Comparison of ENCODE assay signal across 16 mouse cellular contexts in the genomic region with DNA sequence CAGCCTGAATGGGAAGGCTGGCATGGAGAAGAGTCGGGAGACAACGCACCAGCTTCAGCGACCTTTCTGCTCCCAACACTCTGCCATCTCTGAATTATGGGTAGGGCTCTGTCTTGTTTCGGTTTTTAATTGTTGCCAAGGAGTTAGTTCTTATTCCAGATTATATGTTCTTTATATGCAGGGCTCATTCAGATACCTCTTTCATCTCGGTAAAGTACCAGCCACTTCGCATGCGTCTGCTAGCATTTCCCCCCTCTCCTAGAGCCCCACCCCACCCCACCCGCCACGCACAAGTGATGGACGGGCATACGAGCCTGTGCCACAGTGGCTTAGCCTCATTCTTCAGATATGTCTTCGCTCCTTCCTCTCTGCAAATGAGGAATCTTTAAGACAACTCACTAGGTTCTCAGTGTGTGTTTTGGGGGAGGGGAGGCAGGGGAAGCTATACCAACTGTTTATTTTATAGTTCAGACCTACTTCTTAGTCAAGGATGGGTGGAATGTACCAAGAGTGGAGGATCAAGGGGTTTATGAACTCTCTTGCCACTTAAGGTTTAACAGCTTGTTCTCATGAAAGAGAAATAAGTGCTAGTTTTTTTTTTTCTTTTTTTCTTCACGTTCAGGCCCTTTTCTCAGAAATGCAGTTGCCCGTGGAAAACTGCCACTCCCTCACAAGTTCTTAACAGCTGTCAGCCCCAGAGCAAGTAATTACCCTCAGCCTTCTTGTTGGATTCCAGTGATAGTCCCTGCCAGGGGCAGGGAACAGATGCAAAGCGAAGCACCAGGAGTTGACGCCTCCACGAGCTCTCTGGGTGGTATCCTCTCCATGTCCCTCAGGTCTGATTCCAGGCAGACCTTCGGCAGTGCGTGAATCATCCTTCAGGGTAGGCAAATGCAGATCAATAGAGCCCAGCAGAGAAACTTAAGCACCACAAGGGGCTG. TPM values are rescaled to one million over a fixed set of nuclear protein-coding genes. Genes with fewer than 3 reads are reported as not detected.
DNase-seq lines count a peak whose midpoint lies in the region; ATAC-seq and TF ChIP-seq lines count a peak whose summit lies in the region.
"Had no signal": no experiment of that assay in that cellular context is flagged by ENCODE, and none has a peak within 500 bp of the region (broad histone marks: within the 10 kb centered on the region; RNA-seq: fewer than 3 reads in every experiment).

No protein-coding gene starts in this region.

- H3K9me3 ChIP-seq in intestine, embryonic 14.5 days (ENCODE audit: control insufficient read depth, low read length): no peaks in the 10 kb centered on the region
- H3K9me3 ChIP-seq in intestine, postnatal 0 days (ENCODE audit: control insufficient read depth): no peaks in the 10 kb centered on the region
- no peaks in the 10 kb centered on the region for H3K9me3 ChIP-seq in stomach, embryonic 14.5 days (ENCODE audit: control insufficient read depth, low read depth, low read length)
- no peaks in the 10 kb centered on the region for H3K9me3 ChIP-seq in stomach, postnatal 0 days (ENCODE audit: control insufficient read depth, low read length)
- H3K9me3 ChIP-seq: neural tube, embryonic 15.5 days had no signal

- H3K4me2 ChIP-seq in intestine, embryonic 14.5 days (ENCODE audit: low read length): peak overlapping the region; percentile 14; the same call in 1 of the 2 replicates
- no peak overlapping the region for H3K4me2 ChIP-seq in intestine, postnatal 0 days (replicated peaks; ENCODE audit: low read depth)
- 0 out of 2 replicates have a peak overlapping the region, but pooled peaks have one; percentile 12 for H3K4me2 ChIP-seq in stomach, embryonic 14.5 days (replicated peaks; ENCODE audit: low read depth, low read length)
- H3K4me2 ChIP-seq in stomach, postnatal 0 days (replicated peaks; ENCODE audit: low read depth): no peak overlapping the region
- H3K4me2 ChIP-seq in myocyte (ENCODE audit: low read depth): peak overlapping the region; percentile 40
- H3K4me2 ChIP-seq: heart, embryonic 11.5 days; neural tube, embryonic 15.5 days had no signal

- 24% methylated on average over 19 of the region's 19 CpGs for WGBS in intestine, embryonic 14.5 days
- 35% methylated on average over 19 of the region's 19 CpGs for WGBS in intestine, postnatal 0 days
- WGBS in stomach, embryonic 14.5 days: 25% methylated on average over 19 of the region's 19 CpGs
- WGBS in stomach, postnatal 0 days: 28% methylated on average over 19 of the region's 19 CpGs

- no peak overlapping the region for H3K9ac ChIP-seq in intestine, embryonic 14.5 days (ENCODE audit: low read length)
- H3K9ac ChIP-seq in intestine, postnatal 0 days (ENCODE audit: low read depth, low read length): no peak overlapping the region
- H3K9ac ChIP-seq in stomach, embryonic 14.5 days (replicated peaks; ENCODE audit: low read depth, low read length): no peak overlapping the region
- H3K9ac ChIP-seq in stomach, postnatal 0 days (ENCODE audit: low read length): no peak overlapping the region
- H3K9ac ChIP-seq: neural tube, embryonic 15.5 days had no signal

- ATAC-seq in intestine, embryonic 14.5 days (replicated peaks; ENCODE audit: low FRiP score, low TSS enrichment, low read depth): no peak
- no peak for ATAC-seq in intestine, postnatal 0 days
- ATAC-seq in stomach, embryonic 14.5 days (ENCODE audit: insufficient number of reproducible peaks, insufficient read depth, low FRiP score, low read depth): no peak
- no peak for ATAC-seq in stomach, postnatal 0 days (ENCODE audit: low FRiP score, low TSS enrichment)
- ATAC-seq in common myeloid progenitor, adult 5-6 weeks (replicated peaks; ENCODE audit: low read depth, poor library complexity, severe bottlenecking): peak; percentile 45; the same call in 1 of the 2 replicates
- ATAC-seq in erythroblast, adult 5-6 weeks (replicated peaks; ENCODE audit: low FRiP score, poor library complexity, severe bottlenecking): no peak
- ATAC-seq: Patski had no signal

- TF ChIP-seq CTCF in intestine, postnatal 0 days (IDR thresholded peaks at IDR 0.05; ENCODE audit: low read depth): no peak
- no peak for TF ChIP-seq CTCF in stomach, postnatal 0 days (IDR thresholded peaks at IDR 0.05; ENCODE audit: low read depth)
- no peak for TF ChIP-seq CTCF in layer of hippocampus, adult 2 months (conservative IDR thresholded peaks at IDR 0.05)

- H3K27ac ChIP-seq in intestine, embryonic 14.5 days (ENCODE audit: low read depth): no peak overlapping the region
- H3K27ac ChIP-seq in intestine, postnatal 0 days (ENCODE audit: low read depth, low read length): no peak overlapping the region
- no peak overlapping the region for H3K27ac ChIP-seq in stomach, embryonic 14.5 days (ENCODE audit: low read length)
- no peak overlapping the region; the same call in 1 of the 2 replicates for H3K27ac ChIP-seq in stomach, postnatal 0 days (replicated peaks)
- H3K27ac ChIP-seq in layer of hippocampus, adult 2 months: no peak overlapping the region
- H3K27ac ChIP-seq: neural tube, embryonic 15.5 days had no signal

- H3ac ChIP-seq in myocyte (ENCODE audit: control insufficient read depth, insufficient read length): no peak overlapping the region

- no peak for TF ChIP-seq EP300 in stomach, postnatal 0 days (optimal IDR thresholded peaks at IDR 0.05)

- H3K4me3 ChIP-seq in intestine, embryonic 14.5 days (ENCODE audit: low read depth, low read length): no peak overlapping the region
- H3K4me3 ChIP-seq in intestine, postnatal 0 days (ENCODE audit: low read depth, low read length): no peak overlapping the region
- no peak overlapping the region for H3K4me3 ChIP-seq in stomach, embryonic 14.5 days (ENCODE audit: low read depth, low read length)
- H3K4me3 ChIP-seq in stomach, postnatal 0 days (ENCODE audit: low read depth, low read length): no peak overlapping the region
- no peak overlapping the region for H3K4me3 ChIP-seq in myocyte
- H3K4me3 ChIP-seq in layer of hippocampus, adult 2 months: no peak overlapping the region
- H3K4me3 ChIP-seq: neural tube, embryonic 15.5 days had no signal

- no peak for TF ChIP-seq POLR2A in myocyte (IDR thresholded peaks at IDR 0.05; ENCODE audit: insufficient read length, low read depth)

- no peaks in the 10 kb centered on the region for H3K36me3 ChIP-seq in intestine, embryonic 14.5 days (ENCODE audit: control insufficient read depth, insufficient read depth, low read length)
- no peaks in the 10 kb centered on the region for H3K36me3 ChIP-seq in intestine, postnatal 0 days (ENCODE audit: control insufficient read depth, insufficient read depth)
- no peaks in the 10 kb centered on the region for H3K36me3 ChIP-seq in stomach, embryonic 14.5 days (ENCODE audit: control insufficient read depth, insufficient read depth, low read length)
- H3K36me3 ChIP-seq in stomach, postnatal 0 days (ENCODE audit: control insufficient read depth, insufficient read depth, low read length): no peaks in the 10 kb centered on the region
- H3K36me3 ChIP-seq in myocyte (ENCODE audit: control insufficient read depth, insufficient read depth): no peaks in the 10 kb centered on the region
- H3K36me3 ChIP-seq: neural tube, embryonic 15.5 days had no signal

- H3K27me3 ChIP-seq in intestine, embryonic 14.5 days (replicated peaks; ENCODE audit: control insufficient read depth, insufficient read depth, low read length): no peaks in the 10 kb centered on the region
- H3K27me3 ChIP-seq in intestine, postnatal 0 days (replicated peaks; ENCODE audit: control insufficient read depth, insufficient read depth, low read length): no peaks in the 10 kb centered on the region
- H3K27me3 ChIP-seq in stomach, embryonic 14.5 days (ENCODE audit: control insufficient read depth, insufficient read depth, low read length): no peaks in the 10 kb centered on the region
- H3K27me3 ChIP-seq in stomach, postnatal 0 days (ENCODE audit: control insufficient read depth, insufficient read depth, low read length): no peaks in the 10 kb centered on the region
- H3K27me3 ChIP-seq in myocyte (ENCODE audit: control insufficient read depth, insufficient read depth, insufficient read length): no peaks in the 10 kb centered on the region
- H3K27me3 ChIP-seq: CH12.LX; neural tube, embryonic 15.5 days; Patski had no signal

- H3K79me2 ChIP-seq in myocyte (ENCODE audit: control insufficient read depth, insufficient read depth): no peaks in the 10 kb centered on the region

- no peak for DNase-seq in intestine, embryonic 14.5 days (ENCODE audit: low spot score)
- DNase-seq in stomach, postnatal 0 days (ENCODE audit: low spot score): no peak
- no peak for DNase-seq in layer of hippocampus, adult 2 months (ENCODE audit: low spot score in 2 of 2)
- DNase-seq: adrenal gland, adult 2 months; kidney, adult 9 months; lung, adult 18-20 months; thymus, adult 2 months had no signal

- peaks cover 14% of the 10 kb centered on the region for H3K4me1 ChIP-seq in intestine, embryonic 14.5 days (replicated peaks; ENCODE audit: control insufficient read depth, insufficient read depth, low read length)
- peaks cover 5% of the 10 kb centered on the region; the same call in 1 of the 2 replicates for H3K4me1 ChIP-seq in intestine, postnatal 0 days (replicated peaks; ENCODE audit: control insufficient read depth, insufficient read depth, low read length)
- peaks cover 3% of the 10 kb centered on the region; the same call in 1 of the 2 replicates for H3K4me1 ChIP-seq in stomach, embryonic 14.5 days (ENCODE audit: control insufficient read depth, insufficient read depth, low read length)
- peaks cover 3% of the 10 kb centered on the region; the same call in 1 of the 2 replicates for H3K4me1 ChIP-seq in stomach, postnatal 0 days (replicated peaks; ENCODE audit: control insufficient read depth, insufficient read depth)

TF ChIP-seq in myocyte, 11 proteins besides CTCF, POLR2A, EP300 and RAD21 (continues in another document):
- TF ChIP-seq TCF12 (IDR thresholded peaks at IDR 0.05; ENCODE audit: insufficient read depth, poor library complexity, severe bottlenecking) (peak; percentile 74), MAX (IDR thresholded peaks at IDR 0.05; ENCODE audit: low read depth) (no peak), MYOG (IDR thresholded peaks at IDR 0.05; ENCODE audit: control insufficient read depth in 1 of 3, insufficient read depth in 1 of 3, insufficient read length in 2 of 3, low read depth in 2 of 3) (peak; percentile 55 to 90 (median 55)), MYOD1 (IDR thresholded peaks at IDR 0.05; ENCODE audit: control insufficient read depth in 1 of 3, insufficient read length in 2 of 3, low read depth in 2 of 3) (peak in 2 of 3 experiments; percentile 74 to 77)

RNA-seq across cellular contexts. Expression of gene Itga6, which starts 13.4 kb away (rescaled TPM):
- polyA plus RNA-seq in intestine, embryonic 14.5 days (2014; fragmentation: Nextera tagmentation; extraction: Ambion mirVana): 56.2 and 62.1 TPM in 2 replicates
- polyA plus RNA-seq in intestine, postnatal 0 days (2015; fragmentation: Nextera tagmentation; extraction: Ambion mirVana): 32.1 and 36.9 TPM in 2 replicates
- 65.5 and 77.0 TPM in 2 replicates for polyA plus RNA-seq in stomach, embryonic 14.5 days (2014; fragmentation: Nextera tagmentation; extraction: Ambion mirVana)
- polyA plus RNA-seq in stomach, postnatal 0 days (2015; fragmentation: Nextera tagmentation; extraction: Ambion mirVana): 51.5 and 51.9 TPM in 2 replicates
- 66.4 and 70.6 TPM in 2 replicates for total RNA-seq in common myeloid progenitor, adult 5-6 weeks (2017)
- polyA plus RNA-seq in myocyte (2012; fragmentation: generic; extraction: Trizol): 50.4 TPM
- 10 to 100 TPM; 21.1 to 25.8 TPM for total RNA-seq in layer of hippocampus, adult 2 months (2021)
- total RNA-seq in erythroblast, adult 5-6 weeks (2015; ENCODE audit: low replicate concordance): 9.8 and 11.1 TPM in 2 replicates
- total RNA-seq in erythroblast, adult 5-6 weeks (2017; ENCODE audit: low replicate concordance): 6.6 and 10.0 TPM in 2 replicates

Comparison
In these comparisons a context has a peak if more than half of its experiments do, and no peak if none do; other contexts are left out.
1. H3K4me2 ChIP-seq: peak in intestine, embryonic 14.5 days (single experiment), stomach, embryonic 14.5 days (single experiment) and myocyte (single experiment); none in intestine, postnatal 0 days (single experiment) and stomach, postnatal 0 days (single experiment).